Comparison of ENCODE assay signal across 25 mouse cellular contexts in genomic region chr10:117670092-117670491, GRCm38 (mm10). TPM values are rescaled to one million over a fixed set of nuclear protein-coding genes. Genes with fewer than 3 reads are reported as not detected.
A peak's percentile ranks its signal among the peaks of the same experiment; 100 is the strongest.
DNase-seq lines count a peak whose midpoint lies in the region; ATAC-seq and TF ChIP-seq lines count a peak whose summit lies in the region.
"Had no signal": no experiment of that assay in that cellular context is flagged by ENCODE, and none has a peak within 500 bp of the region (broad histone marks: within the 10 kb centered on the region; RNA-seq: fewer than 3 reads in every experiment).

No protein-coding gene starts in this region.

- H3K27me3 ChIP-seq in liver, adult 2 months (ENCODE audit: control insufficient read depth, insufficient read depth, low read length), result no peaks in the 10 kb centered on the region
- H3K27me3 ChIP-seq in limb, embryonic 10.5 days (ENCODE audit: low read depth, poor library complexity, severe bottlenecking), result no peaks in the 10 kb centered on the region
- no peaks in the 10 kb centered on the region for H3K27me3 ChIP-seq in small intestine, adult 2 months (ENCODE audit: control insufficient read depth, insufficient read depth, low read length)
- H3K27me3 ChIP-seq in hindbrain, embryonic 12.5 days, result no peaks in the 10 kb centered on the region
- H3K27me3 ChIP-seq: CH12.LX, Patski had no signal

- no peaks in the 10 kb centered on the region for H3K79me2 ChIP-seq in liver, adult 2 months (ENCODE audit: control insufficient read depth, insufficient read depth, low read length)

- H3K9ac ChIP-seq in liver, adult 2 months (ENCODE audit: low read depth, low read length), result no peak overlapping the region
- H3K9ac ChIP-seq in hindbrain, embryonic 12.5 days, result no peak overlapping the region
- H3K9ac ChIP-seq: heart, embryonic 13.5 days; liver, embryonic 14.5 days; lung, embryonic 14.5 days had no signal

- TF ChIP-seq POLR2A in liver, adult 2 months (IDR thresholded peaks at IDR 0.05; ENCODE audit: extremely low read depth, insufficient read depth, low read length), result no peak
- no peak for TF ChIP-seq POLR2A in small intestine, adult 2 months (IDR thresholded peaks at IDR 0.05; ENCODE audit: low read depth, low read length)

- H3K36me3 ChIP-seq in liver, adult 2 months (ENCODE audit: control insufficient read depth, insufficient read depth, low read length), result no peaks in the 10 kb centered on the region
- H3K36me3 ChIP-seq in limb, embryonic 10.5 days, result peaks cover 13% of the 10 kb centered on the region
- H3K36me3 ChIP-seq in small intestine, adult 2 months (ENCODE audit: control insufficient read depth, insufficient read depth, low read length), result peaks cover 5% of the 10 kb centered on the region; the same call in 1 of the 2 replicates
- no peaks in the 10 kb centered on the region for H3K36me3 ChIP-seq in hindbrain, embryonic 12.5 days
- H3K36me3 ChIP-seq: forebrain, embryonic 10.5 days; G1E; heart, embryonic 13.5 days had no signal

- no peak overlapping the region for H3K4me3 ChIP-seq in liver, adult 2 months (ENCODE audit: insufficient read depth, low read depth, low read length)
- no peak overlapping the region for H3K4me3 ChIP-seq in limb, embryonic 10.5 days
- H3K4me3 ChIP-seq in small intestine, adult 2 months (ENCODE audit: low read depth, low read length), result no peak overlapping the region
- no peak overlapping the region for H3K4me3 ChIP-seq in hindbrain, embryonic 12.5 days
- H3K4me3 ChIP-seq: forebrain, embryonic 10.5 days; heart, adult 2 months; heart, embryonic 13.5 days; megakaryocyte, embryonic 14.5 days had no signal

- H3K4me1 ChIP-seq in liver, adult 2 months (ENCODE audit: control insufficient read depth, insufficient read depth, low read length), result peaks cover 2% of the 10 kb centered on the region; the same call in 1 of the 2 replicates
- peaks cover 33% of the 10 kb centered on the region for H3K4me1 ChIP-seq in limb, embryonic 10.5 days
- peaks cover 8% of the 10 kb centered on the region for H3K4me1 ChIP-seq in small intestine, adult 2 months (ENCODE audit: control insufficient read depth, insufficient read depth, insufficient read length, low read length)
- H3K4me1 ChIP-seq in hindbrain, embryonic 12.5 days, result peaks cover 3% of the 10 kb centered on the region; the same call in 1 of the 2 replicates
- H3K4me1 ChIP-seq: forebrain, embryonic 10.5 days; megakaryocyte, embryonic 14.5 days had no signal

- no peaks in the 10 kb centered on the region for H3K9me3 ChIP-seq in limb, embryonic 10.5 days (replicated peaks)
- no peaks in the 10 kb centered on the region for H3K9me3 ChIP-seq in hindbrain, embryonic 12.5 days (replicated peaks)
- H3K9me3 ChIP-seq: forebrain, embryonic 10.5 days; G1E; heart, embryonic 13.5 days had no signal

- peak overlapping the region; percentile 60 for H3K27ac ChIP-seq in liver, adult 2 months (replicated peaks; ENCODE audit: insufficient read depth, low read depth, low read length)
- peak overlapping the region; percentile 86 for H3K27ac ChIP-seq in limb, embryonic 10.5 days
- H3K27ac ChIP-seq in small intestine, adult 2 months (ENCODE audit: insufficient read depth, low read depth, low read length), result peak overlapping the region; percentile 68
- H3K27ac ChIP-seq in hindbrain, embryonic 12.5 days, result no peak overlapping the region
- H3K27ac ChIP-seq: forebrain, embryonic 10.5 days; heart, adult 2 months; heart, embryonic 13.5 days; liver, embryonic 14.5 days had no signal

- DNase-seq in liver, adult 2 months (ENCODE audit: extremely low read depth, low read depth, low spot score), result no peak
- DNase-seq in liver, result no peak
- DNase-seq in limb, embryonic 10.5 days (ENCODE audit: low spot score), result peak; percentile 51
- no peak for DNase-seq in kidney, adult 9 months
- DNase-seq in left cerebral cortex, adult 18-20 months (ENCODE audit: low spot score in 2 of 2), result no peak
- DNase-seq: B cell, adult 2 months; cerebellum, adult 11-12 months; cerebellum, postnatal 25 days; gastrocnemius, postnatal 36 days; heart, adult 2 months; heart, postnatal 14 days; kidney, postnatal 14 days; midbrain, embryonic 14.5 days; thymus, postnatal 25 days had no signal

- no peak for TF ChIP-seq CTCF in liver, adult 2 months (IDR thresholded peaks at IDR 0.05; ENCODE audit: low read depth, low read length)
- TF ChIP-seq CTCF in small intestine, adult 2 months (IDR thresholded peaks at IDR 0.05; ENCODE audit: extremely low read depth, insufficient read length, insufficient replicate concordance, low read depth, low read length), result no peak

- WGBS in liver, adult 2 months, result 91% methylated on average over 3 of the region's 3 CpGs
- WGBS in limb, embryonic 10.5 days, result 42% methylated on average over 3 of the region's 3 CpGs
- WGBS in small intestine, adult 2 months, result 82% methylated on average over 3 of the region's 3 CpGs
- 73% methylated on average over 3 of the region's 3 CpGs for WGBS in hindbrain, embryonic 12.5 days

- ATAC-seq in hindbrain, embryonic 12.5 days (ENCODE audit: low FRiP score), result no peak
- ATAC-seq: forebrain, embryonic 16.5 days; Patski had no signal

- no peak overlapping the region for H3K4me2 ChIP-seq in hindbrain, embryonic 12.5 days (replicated peaks)
- H3K4me2 ChIP-seq: heart, embryonic 13.5 days; lung, embryonic 14.5 days had no signal

RNA-seq across cellular contexts. Expression of gene Mdm2, which starts 40.5 kb away (rescaled TPM):
- 24.6 and 27.7 TPM in 2 replicates for total RNA-seq in liver, adult 2 months (2014; rRNA removed)
- polyA plus RNA-seq in liver, adult 2 months (2012; rRNA removed), result 18.2 and 19.8 TPM in 2 replicates
- polyA plus RNA-seq in limb, embryonic 10.5 days (2016; fragmentation: Nextera tagmentation; extraction: Ambion mirVana), result 56.3 and 62.4 TPM in 2 replicates
- 16.2 and 39.2 TPM in 2 replicates for polyA plus RNA-seq in small intestine, adult 2 months (2012; rRNA removed)
- 69.2 and 77.3 TPM in 2 replicates for polyA plus RNA-seq in hindbrain, embryonic 12.5 days (2016; fragmentation: Nextera tagmentation; extraction: Ambion mirVana)
- total RNA-seq in left cerebral cortex, adult 18-20 months (2021), result 10 to 100 TPM; 53.5 to 56.2 TPM

RNA-seq across cellular contexts. Expression of gene Cpm, which starts 40.8 kb away (rescaled TPM):
- 1.4 and 1.7 TPM in 2 replicates for total RNA-seq in liver, adult 2 months (2014; rRNA removed)
- 0.76 and 0.80 TPM in 2 replicates for polyA plus RNA-seq in liver, adult 2 months (2012; rRNA removed)
- 22.5 and 31.5 TPM in 2 replicates for polyA plus RNA-seq in limb, embryonic 10.5 days (2016; fragmentation: Nextera tagmentation; extraction: Ambion mirVana)
- 3.1 and 13.8 TPM in 2 replicates for polyA plus RNA-seq in small intestine, adult 2 months (2012; rRNA removed)
- 6.0 and 7.8 TPM in 2 replicates for polyA plus RNA-seq in hindbrain, embryonic 12.5 days (2016; fragmentation: Nextera tagmentation; extraction: Ambion mirVana)
- 1 to 10 TPM; 4.2 TPM for total RNA-seq in left cerebral cortex, adult 18-20 months (2021)
- polyA plus RNA-seq: G1E had no signal
